Mouse (Mus musculus) urinary bladder, postnatal 14 days (tissue): Measurements from ENCODE around the gene Zcchc14.
"Not testable (repeated sequence)": the region's sequence is repeated elsewhere in the genome, so short reads cannot be mapped to it uniquely, and the experiment has no call there.

ENCODE experiments used
- DNase-seq: peaks from one replicate; pipeline ENCODE4 v3.0.0; 2021; ENCODE audit warnings: low spot score

Gene Zcchc14

DNA sequence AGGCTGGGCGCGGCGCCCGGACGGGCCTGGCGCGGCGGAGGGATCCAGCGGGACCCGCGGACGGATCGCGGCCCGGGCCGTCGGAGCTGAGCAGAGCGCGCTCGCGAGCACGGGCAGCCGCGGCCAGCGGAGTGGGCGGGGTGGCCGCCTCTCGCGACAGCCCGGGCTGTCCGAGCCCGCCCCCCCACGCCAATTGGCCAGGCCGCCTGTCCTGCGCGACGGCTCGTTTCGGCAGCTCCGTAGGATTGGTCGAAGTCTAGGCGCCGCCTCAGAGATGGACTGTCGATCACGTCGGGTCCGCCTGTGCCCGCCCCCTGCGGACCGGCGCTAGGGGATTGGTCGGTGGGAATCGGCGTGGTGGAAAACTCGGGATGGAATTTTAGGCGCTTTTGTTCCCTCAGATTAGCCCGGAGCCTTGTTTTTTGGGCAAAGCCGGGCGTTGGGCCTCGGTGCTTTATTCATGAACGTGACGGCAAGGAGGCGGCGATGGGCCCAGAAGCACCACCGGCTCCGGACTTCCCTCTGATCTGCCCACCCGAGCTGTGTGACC is at the start of gene Zcchc14:
Gene Zcchc14, minus strand, starts transcription at position 128 of the 550 bp plus-strand sequence.
- peak; percentile 99 for DNase-seq

GRCm38 (mm10) chr8:121699936-121700335 is 47.2 kb upstream of the Zcchc14 start:
- DNase-seq = no peak

DNA sequence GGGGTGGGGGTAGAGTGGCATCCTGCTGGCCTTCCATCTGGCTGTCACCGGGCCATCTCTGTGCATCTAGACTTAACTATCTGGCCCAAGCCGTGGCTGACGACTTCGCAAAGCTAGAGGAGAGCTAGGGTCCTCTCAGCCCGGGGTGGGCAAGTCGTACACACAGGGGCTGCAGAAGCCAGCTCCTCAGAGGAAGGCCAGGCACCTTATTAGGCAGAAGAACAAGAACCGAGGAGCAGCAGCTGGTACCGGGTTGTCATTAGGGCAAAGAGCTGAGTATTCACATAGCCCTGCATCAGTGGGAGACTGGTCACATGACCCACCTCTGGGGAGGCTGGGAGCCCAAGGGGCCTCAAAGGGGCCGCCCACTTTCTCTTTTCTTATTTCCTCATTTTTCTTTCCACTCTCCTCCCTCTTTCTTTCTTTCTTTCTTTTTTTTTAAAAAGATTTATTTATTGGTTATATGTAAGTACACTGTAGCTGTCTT is 46.0 kb upstream of the Zcchc14 start:
- DNase-seq = no peak

GRCm38 (mm10) chr8:121697735-121698614 is 45.3 kb upstream of the Zcchc14 start:
- no peak for DNase-seq

DNA sequence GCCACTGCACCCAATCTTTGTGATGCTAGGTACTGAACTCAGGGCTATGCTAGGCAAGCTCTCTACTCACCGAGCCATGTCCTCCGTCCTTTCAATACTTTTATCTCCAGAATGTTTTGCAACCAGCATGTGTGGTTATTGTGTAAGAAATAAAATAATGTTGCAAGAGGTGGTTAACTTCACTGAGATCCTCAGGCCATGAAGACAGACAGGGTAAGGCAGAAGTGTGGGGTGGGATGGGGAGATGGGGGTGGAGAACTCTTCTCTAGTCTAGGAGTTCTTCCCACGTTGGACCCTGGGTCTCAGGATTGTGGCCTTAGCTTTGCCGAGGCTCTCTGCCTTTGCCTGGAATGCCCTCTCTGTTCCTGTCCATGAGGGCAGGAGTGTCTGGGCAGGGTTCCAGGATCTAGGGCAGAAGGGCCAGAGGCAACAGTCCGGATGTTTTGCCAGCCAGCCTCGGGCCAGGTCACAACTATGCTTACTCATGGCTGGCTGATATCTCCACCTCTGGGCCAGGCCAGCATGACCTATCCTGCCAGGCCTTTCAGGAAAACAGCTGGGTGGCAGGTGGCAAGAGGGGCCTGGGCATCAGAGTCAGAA is 43.0 kb upstream of the Zcchc14 start:
- peak; percentile 23 for DNase-seq

DNA sequence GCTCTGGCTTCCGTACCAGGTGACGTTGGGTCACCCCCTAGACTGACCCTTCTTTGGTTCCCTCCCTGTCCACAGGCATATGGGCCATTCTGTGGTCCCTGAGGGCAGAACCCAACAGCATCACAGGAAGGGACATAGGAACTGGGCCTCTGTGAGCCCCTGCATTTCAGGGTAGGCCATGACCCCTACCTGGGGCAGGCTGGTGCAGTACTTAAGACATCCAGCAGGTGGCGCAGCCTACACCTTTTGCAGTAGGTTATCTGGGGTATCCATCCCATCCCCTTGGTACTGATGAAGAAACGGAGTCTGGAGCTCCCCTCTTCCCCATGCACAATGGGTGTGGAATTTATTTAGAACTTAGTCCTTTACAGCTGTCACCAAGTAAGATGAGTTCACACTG is 41.8 kb upstream of the Zcchc14 start:
- peak; percentile 33 for DNase-seq

DNA sequence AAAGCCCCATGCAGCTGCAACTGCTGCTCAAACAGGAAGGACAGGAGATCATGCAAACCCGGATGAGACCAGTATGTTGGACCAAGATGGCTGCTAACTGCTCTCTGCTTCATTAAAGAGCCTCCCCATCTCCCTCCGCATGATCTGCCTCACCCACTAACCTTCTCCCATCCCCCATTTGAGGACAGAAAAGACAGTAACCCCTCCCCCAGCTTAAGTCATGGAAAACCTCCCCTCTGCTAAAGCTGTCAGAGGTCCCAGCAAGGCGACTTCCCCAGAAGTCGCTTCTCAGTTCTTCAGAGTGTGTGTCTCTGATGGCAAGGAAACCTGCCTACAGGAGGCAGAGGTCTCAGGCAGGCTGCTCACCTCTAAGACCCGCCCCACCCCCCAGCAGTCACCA is 35.8 kb upstream of the Zcchc14 start:
- DNase-seq = no peak

GRCm38 (mm10) chr8:121687455-121688161 is 34.9 kb upstream of the Zcchc14 start:
- DNase-seq = no peak

- DNase-seq = peak; percentile 71
Observed at GRCm38 (mm10) chr8:121685419-121685818, 32.7 kb upstream of the Zcchc14 start.

DNA sequence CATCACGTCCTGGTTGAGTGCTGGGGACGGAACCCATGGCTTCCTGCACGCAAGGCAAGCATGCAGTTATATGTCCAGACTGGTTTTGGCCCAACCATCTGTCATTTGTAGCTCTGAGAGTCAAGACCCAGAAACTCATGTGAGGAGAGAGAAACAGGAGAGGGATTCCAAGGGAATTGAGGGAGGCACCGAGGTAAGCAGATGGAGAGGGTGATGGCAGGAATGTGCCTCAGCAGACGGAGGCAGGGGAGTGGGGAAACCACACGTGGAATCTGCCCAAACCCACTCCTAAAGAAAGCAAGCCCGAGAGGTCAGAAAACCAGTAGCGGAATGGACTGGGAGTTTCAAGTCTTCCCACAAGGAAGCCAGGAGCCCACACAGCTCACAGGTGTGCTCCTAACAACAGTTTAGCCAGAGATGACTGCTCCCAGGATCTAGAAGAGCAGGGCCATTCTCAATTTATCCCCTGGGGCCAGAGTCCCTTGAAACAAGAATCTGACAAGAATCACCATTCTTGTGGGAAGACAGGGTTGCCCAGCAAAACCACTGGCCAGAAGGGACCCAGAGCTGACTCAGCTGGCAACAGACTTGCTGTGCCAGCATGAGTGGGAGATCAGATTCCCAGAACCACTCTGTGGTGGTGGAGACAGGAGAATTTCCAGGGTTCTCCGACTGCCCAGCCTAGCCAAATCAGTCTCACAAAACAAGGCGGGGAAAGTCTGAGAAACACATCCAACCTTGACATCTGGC is 30.6 kb upstream of the Zcchc14 start:
- no peak for DNase-seq

- no peak for DNase-seq
Observed at GRCm38 (mm10) chr8:121681457-121681856, 28.8 kb upstream of the Zcchc14 start.

DNA sequence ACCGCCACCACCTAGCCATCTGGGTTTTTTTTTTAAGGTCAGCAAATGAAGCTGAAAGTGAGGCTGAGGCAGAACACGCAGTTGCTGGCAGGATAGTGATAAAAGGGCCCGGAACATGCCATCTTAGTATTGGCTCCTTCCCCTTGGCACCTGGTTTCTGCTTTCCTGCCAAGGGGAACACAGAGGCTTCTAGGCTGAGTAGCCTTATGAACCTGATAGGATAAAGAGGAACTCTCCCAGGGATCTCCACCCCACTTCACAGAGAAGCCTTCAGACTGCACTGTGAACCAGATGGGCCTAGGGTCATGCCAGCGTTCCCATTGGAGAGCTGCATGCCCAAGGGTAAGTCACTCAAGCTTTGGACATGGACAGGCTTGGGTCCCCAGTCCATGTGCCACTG is 28.2 kb upstream of the Zcchc14 start:
- no peak for DNase-seq

DNA sequence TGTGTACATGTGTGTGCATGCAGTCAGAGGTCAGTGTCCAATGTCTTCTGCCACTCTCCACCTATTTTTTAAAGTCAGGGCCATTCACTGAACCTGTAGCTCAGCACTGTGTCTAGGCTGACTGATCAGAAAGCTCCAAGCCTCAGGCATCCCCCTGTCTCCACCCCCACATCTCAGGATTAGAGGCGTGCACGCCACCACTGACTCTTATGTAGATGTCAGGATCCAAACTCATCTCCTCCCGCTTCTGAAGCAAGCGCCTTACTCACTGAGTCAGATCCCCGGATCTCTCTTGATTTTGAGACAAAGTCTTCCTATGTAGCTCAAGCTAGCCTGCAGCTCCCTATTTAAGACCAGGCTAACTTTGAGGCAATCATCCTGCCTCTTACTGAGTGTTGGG is 26.0 kb upstream of the Zcchc14 start:
- DNase-seq = no peak

GRCm38 (mm10) chr8:121675701-121676100 is 23.0 kb upstream of the Zcchc14 start:
- peak; percentile 59 for DNase-seq

- no peak for DNase-seq
Observed at GRCm38 (mm10) chr8:121675161-121675560, 22.5 kb upstream of the Zcchc14 start.

DNA sequence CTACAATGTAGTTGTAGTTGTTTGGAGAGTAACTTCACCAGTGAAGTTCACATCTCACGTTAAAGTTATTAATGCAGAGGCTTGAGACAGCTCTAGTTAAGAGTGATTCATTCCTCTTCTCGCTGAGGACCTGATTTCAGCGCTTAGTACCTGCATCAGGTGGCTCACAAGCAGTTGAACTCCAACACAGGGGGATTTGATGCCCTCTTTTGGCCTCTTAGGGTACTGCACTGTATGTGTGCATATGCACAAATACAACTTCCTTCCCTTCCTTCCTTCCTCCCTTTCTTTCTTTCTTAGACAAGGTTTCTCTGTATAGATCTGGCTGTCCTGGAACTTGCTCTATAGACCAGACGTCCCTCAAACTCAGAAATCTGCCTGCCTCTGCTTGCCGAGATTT is 21.8 kb upstream of the Zcchc14 start:
- DNase-seq = no peak

DNA sequence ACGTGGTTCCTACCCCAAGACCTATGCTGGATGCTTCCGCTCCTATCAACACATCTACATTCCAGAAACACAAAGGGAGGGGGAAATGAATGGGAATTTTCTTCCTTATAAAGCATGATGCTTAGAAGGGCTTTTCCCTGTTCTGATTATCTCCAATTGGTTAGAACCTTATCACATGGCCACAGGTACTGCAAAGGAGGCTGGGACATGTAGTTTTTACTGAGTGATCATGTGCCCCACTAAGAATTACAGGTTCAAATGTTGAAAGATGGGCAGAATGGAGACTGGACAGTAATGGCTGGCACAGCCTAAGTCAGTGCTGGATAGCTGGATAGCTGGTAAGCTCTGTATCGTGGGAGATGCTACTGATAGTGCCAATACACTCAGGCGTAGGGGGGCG is 21.2 kb upstream of the Zcchc14 start:
- no peak for DNase-seq

DNA sequence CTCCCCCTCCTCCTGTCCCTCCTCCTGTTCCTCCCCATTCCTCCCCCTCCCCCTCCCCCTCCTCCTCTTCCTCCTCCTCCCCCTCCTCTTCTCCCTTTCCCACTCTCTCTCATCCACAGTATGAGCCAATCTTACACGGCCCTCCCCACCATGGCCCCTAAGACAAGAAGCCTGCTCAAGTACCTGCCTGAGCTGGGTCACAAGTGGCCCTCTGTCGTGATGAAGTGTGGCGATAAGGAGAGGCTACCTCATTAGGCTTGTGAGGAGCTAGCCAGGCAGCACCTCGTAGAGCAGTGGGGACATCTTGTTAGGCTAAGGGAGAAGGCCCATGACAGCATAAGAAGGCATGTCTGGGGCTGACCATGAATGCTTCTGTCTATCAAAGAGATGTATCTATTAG is 20.5 kb upstream of the Zcchc14 start:
- DNase-seq = no peak

- no peak for DNase-seq
Observed at GRCm38 (mm10) chr8:121669208-121669607, 16.5 kb upstream of the Zcchc14 start.

- no peak for DNase-seq
Observed at GRCm38 (mm10) chr8:121668553-121668952, 15.9 kb upstream of the Zcchc14 start.

GRCm38 (mm10) chr8:121667936-121668500 is 15.3 kb upstream of the Zcchc14 start:
- DNase-seq = not testable (repeated sequence)
